Mouse (Mus musculus): ENCODE data around the gene Mllt1. TPM values are rescaled to one million over a fixed set of nuclear protein-coding genes. Genes with fewer than 3 reads are reported as not detected.
A peak's percentile ranks its signal among the peaks of the same experiment; 100 is the strongest.

Gene Mllt1
- total RNA-seq (2012; rRNA removed) (20.3 and 24.4 TPM in 2 replicates), total RNA-seq (2014; rRNA removed) (15.9 and 17.1 TPM in 2 replicates), polyA plus RNA-seq (2012; ENCODE audit: insufficient read length, low read depth) (39.7 and 40.4 TPM in 2 replicates)

- H3K27me3 ChIP-seq (replicated peaks), result peaks cover 9% of the 10 kb centered on the region
- peaks cover 6 to 31% of the 10 kb centered on the region in 2 experiments for H3K36me3 ChIP-seq (replicated peaks in 1 of 2; ENCODE audit: control insufficient read depth in 1 of 2, insufficient read depth in 1 of 2, low read length in 1 of 2)
- peak within 1 kb of the TSS; percentile 74 for H3K4me2 ChIP-seq (ENCODE audit: insufficient read depth, low read depth, poor library complexity, severe bottlenecking)
- in situ Hi-C loops (cut with MboI; ENCODE audit: low pct_ligation_motif_present, low pct_unique_long_range_greater_than_20kb, low sequenced_read_pairs), result no loop called here
- dilution Hi-C loops (cut with MboI; ENCODE audit: extremely low pct_ligation_motif_present, extremely low pct_unique_long_range_greater_than_20kb, low sequenced_read_pairs), result no loop called here
- no peaks in the 10 kb centered on the region for H3K9me3 ChIP-seq (replicated peaks; ENCODE audit: low read length)
- H3K27ac ChIP-seq (ENCODE audit: insufficient read depth, low read depth), result peak within 1 kb of the TSS; percentile 43; the same call in 1 of the 2 replicates
- peaks cover 43% of the 10 kb centered on the region for H3K79me2 ChIP-seq (replicated peaks; ENCODE audit: control insufficient read depth, extremely low read depth, insufficient read depth, poor library complexity, severe bottlenecking)
- peak within 1 kb of the TSS; percentile 84 for H3K9ac ChIP-seq (ENCODE audit: insufficient read depth, low read depth)
- DNase-seq (ENCODE audit: extremely low read depth), result peak; percentile 97
- H3K4me3 ChIP-seq (replicated peaks in 1 of 3; ENCODE audit: low read depth in 2 of 3, low read length in 2 of 3, poor library complexity in 1 of 3), result peak within 1 kb of the TSS; percentile 73 to 99 (median 98)
- peaks cover 13 to 43% of the 10 kb centered on the region in 2 experiments for H3K4me1 ChIP-seq (ENCODE audit: control insufficient read depth in 1 of 2, insufficient read depth in 2 of 2)
- TF ChIP-seq NRF1 (IDR thresholded peaks at IDR 0.05; ENCODE audit: low read depth, low read length) (peak; percentile 82), BHLHE40 (IDR thresholded peaks at IDR 0.05; ENCODE audit: low read depth, low read length) (peak; percentile 100), ETS1 (conservative IDR thresholded peaks at IDR 0.05; ENCODE audit: low read depth, low read length) (0 out of 2 replicates have a peak, but pooled peaks have one; percentile 37), TCF12 (IDR thresholded peaks at IDR 0.05; ENCODE audit: low read depth, low read length) (peak; percentile 55), SMC3 (IDR thresholded peaks at IDR 0.05; ENCODE audit: low read depth, low read length) (peak; percentile 25; the same call in 1 of the 2 replicates), ZNF384 (IDR thresholded peaks at IDR 0.05; ENCODE audit: low read depth, low read length) (no peak), MYC (IDR thresholded peaks at IDR 0.05; ENCODE audit: low read depth, low read length) (peak; percentile 97), EP300 (IDR thresholded peaks at IDR 0.05; ENCODE audit: low read length) (no peak), MAX (IDR thresholded peaks at IDR 0.05; ENCODE audit: low read length) (peak; percentile 99), ZKSCAN1 (IDR thresholded peaks at IDR 0.05; ENCODE audit: borderline replicate concordance, low read depth, low read length) (no peak), MXI1 (IDR thresholded peaks at IDR 0.05; ENCODE audit: low read depth, low read length) (peak; percentile 93; the same call in 1 of the 2 replicates), JUND (conservative IDR thresholded peaks at IDR 0.05; ENCODE audit: low read depth, low read length) (no peak), ZMIZ1 (IDR thresholded peaks at IDR 0.05; ENCODE audit: low read depth, low read length) (no peak), RAD21 (IDR thresholded peaks at IDR 0.05; ENCODE audit: low read depth, low read length) (peak; percentile 13), RCOR1 (conservative IDR thresholded peaks at IDR 0.05; ENCODE audit: low read depth, low read length) (no peak; the same call in 1 of the 2 replicates), CTCF (conservative IDR thresholded peaks at IDR 0.05 in 1 of 2, IDR thresholded peaks at IDR 0.05 in 1 of 2; ENCODE audit: low read depth in 2 of 2, low read length in 2 of 2) (peak in 1 of 2 experiments; percentile 44; a peak in 2 of 4 replicates), MEF2A (IDR thresholded peaks at IDR 0.05; ENCODE audit: borderline replicate concordance, low read depth, low read length) (0 out of 2 replicates have a peak, but pooled peaks have one; percentile 29), ZC3H11A (IDR thresholded peaks at IDR 0.05; ENCODE audit: low read depth, low read length) (no peak), MAFK (IDR thresholded peaks at IDR 0.05; ENCODE audit: insufficient replicate concordance, low read length) (no peak), ELF1 (IDR thresholded peaks at IDR 0.05; ENCODE audit: low read depth, low read length) (peak; percentile 86), HCFC1 (IDR thresholded peaks at IDR 0.05; ENCODE audit: low read depth, low read length) (peak; percentile 75), PAX5 (IDR thresholded peaks at IDR 0.05; ENCODE audit: low read length) (no peak), POLR2A (IDR thresholded peaks at IDR 0.05; ENCODE audit: low read depth, low read length) (peak; percentile 43; the same call in 1 of the 2 replicates), TBP (conservative IDR thresholded peaks at IDR 0.05; ENCODE audit: low read depth, low read length) (no peak), USF1 (IDR thresholded peaks at IDR 0.05; ENCODE audit: low read depth, low read length) (peak; percentile 10; the same call in 1 of the 2 replicates), E2F4 (IDR thresholded peaks at IDR 0.05; ENCODE audit: insufficient replicate concordance, low read depth, low read length) (peak; percentile 54; the same call in 1 of the 2 replicates), JUN (IDR thresholded peaks at IDR 0.05; ENCODE audit: insufficient read depth, low read depth, low read length) (no peak), MAZ (IDR thresholded peaks at IDR 0.05; ENCODE audit: low read depth, low read length) (peak; percentile 93), NELFE (IDR thresholded peaks at IDR 0.05; ENCODE audit: low read depth, low read length) (no peak), UBTF (IDR thresholded peaks at IDR 0.05; ENCODE audit: low read depth, low read length) (no peak; the same call in 1 of the 2 replicates), POLR2AphosphoS2 (IDR thresholded peaks at IDR 0.05; ENCODE audit: low read depth, low read length) (no peak), GABPA (IDR thresholded peaks at IDR 0.05; ENCODE audit: insufficient replicate concordance, low read depth, low read length) (no peak), CHD2 (IDR thresholded peaks at IDR 0.05; ENCODE audit: low read length) (peak; percentile 59), USF2 (conservative IDR thresholded peaks at IDR 0.05; ENCODE audit: low read depth, low read length) (no peak; the same call in 1 of the 2 replicates), IRF4 (IDR thresholded peaks at IDR 0.05; ENCODE audit: low read depth, low read length) (no peak), KAT2A (IDR thresholded peaks at IDR 0.05; ENCODE audit: insufficient replicate concordance, low read length) (peak; percentile 43; the same call in 1 of the 2 replicates), CHD1 (IDR thresholded peaks at IDR 0.05; ENCODE audit: low read depth, low read length) (no peak)
Observed at GRCm38 (mm10) chr17:56935363-56936131, at the start of gene Mllt1. Mllt1 (minus strand) TSS chr17:56935415.
